Mouse (Mus musculus) adrenal gland, adult (tissue): ENCODE measurements at regions not wholly inside any gene's neighbourhood (a gene's known extent, or its start where the extent isn't known, plus 50 kb on each side); places are given as distances from the start of the nearest gene placed in this dataset.

Experiments
- DNase-seq, 2 experiments: peaks; one replicate each; pipeline ENCODE4 v3.0.0; 2022 to 2023; ENCODE audit warnings: low spot score in 1 of 2; ENCODE audit not compliant: inconsistent age in 2 of 2

GRCm38 (mm10) chr11:52701682-52702081 lies 62.8 kb upstream of the Fstl4 start:
- no peak for DNase-seq

- DNase-seq, result peak in 1 of 2 experiments; percentile 27
These were observed 61.0 kb upstream of the Fstl4 start for GRCm38 (mm10) chr11:52703391-52703790.
